Comparison of ENCODE assay signal across 15 mouse cellular contexts in the genomic region with DNA sequence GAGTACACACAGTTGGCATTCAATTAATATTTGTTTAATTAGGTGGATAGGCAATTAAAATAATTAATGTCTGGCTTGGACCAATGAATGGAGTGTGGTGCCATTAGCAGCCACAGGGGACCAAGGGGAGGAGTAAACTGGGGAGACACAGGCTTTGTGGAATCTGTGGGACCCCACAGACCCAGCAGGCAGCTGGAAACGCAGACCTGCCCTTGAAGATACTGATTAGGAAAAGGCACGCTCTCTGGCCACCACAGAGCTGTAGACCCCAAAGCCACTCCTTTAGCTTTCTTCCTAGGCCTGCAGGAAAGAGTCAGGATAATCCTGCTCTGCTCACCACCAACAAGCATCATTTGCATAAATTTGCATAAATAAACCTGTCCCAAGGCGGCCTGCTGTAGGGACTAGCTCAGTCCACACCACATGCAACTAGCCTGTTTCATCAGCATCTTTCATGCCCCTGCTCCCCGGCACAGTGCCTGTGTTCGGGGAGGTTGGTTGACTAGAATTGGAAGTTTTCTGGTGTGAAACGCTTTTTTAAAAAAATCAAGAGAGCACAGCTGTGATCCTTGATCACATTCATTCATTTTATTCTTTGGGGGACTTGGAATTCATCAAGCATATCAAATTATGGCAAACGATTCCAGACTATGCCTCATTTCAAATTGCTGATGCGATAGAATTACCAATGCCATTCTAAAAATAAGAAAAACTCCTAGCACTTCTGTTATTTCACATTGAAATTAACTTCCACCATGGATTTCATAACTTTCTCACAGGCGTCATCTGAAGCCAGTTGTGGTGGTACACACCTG. TPM values are rescaled to one million over a fixed set of nuclear protein-coding genes. Genes with fewer than 3 reads are reported as not detected.
DNase-seq lines count a peak whose midpoint lies in the region; ATAC-seq and TF ChIP-seq lines count a peak whose summit lies in the region.
"Had no signal": no experiment of that assay in that cellular context is flagged by ENCODE, and none has a peak within 500 bp of the region (broad histone marks: within the 10 kb centered on the region; RNA-seq: fewer than 3 reads in every experiment).

No protein-coding gene starts in this region.

- H3K36me3 ChIP-seq in forebrain, embryonic 11.5 days (ENCODE audit: control insufficient read depth, insufficient read depth, low read length) = no peaks in the 10 kb centered on the region
- H3K36me3 ChIP-seq in hindbrain, embryonic 16.5 days (ENCODE audit: control insufficient read depth, insufficient read depth, low read length) = no peaks in the 10 kb centered on the region
- no peaks in the 10 kb centered on the region for H3K36me3 ChIP-seq in neural tube, embryonic 15.5 days
- H3K36me3 ChIP-seq: liver, embryonic 12.5 days had no signal

- no peaks in the 10 kb centered on the region for H3K9me3 ChIP-seq in forebrain, embryonic 11.5 days (ENCODE audit: control insufficient read depth, low read length)
- no peaks in the 10 kb centered on the region for H3K9me3 ChIP-seq in hindbrain, embryonic 16.5 days (ENCODE audit: control insufficient read depth, low read length)
- H3K9me3 ChIP-seq in neural tube, embryonic 15.5 days (replicated peaks) = no peaks in the 10 kb centered on the region
- H3K9me3 ChIP-seq: liver, embryonic 12.5 days had no signal

- no peak overlapping the region for H3K4me3 ChIP-seq in layer of hippocampus, adult 2 months
- no peak overlapping the region for H3K4me3 ChIP-seq in forebrain, embryonic 11.5 days (ENCODE audit: low read depth, low read length)
- no peak overlapping the region for H3K4me3 ChIP-seq in hindbrain, embryonic 16.5 days (ENCODE audit: low read length)
- no peak overlapping the region for H3K4me3 ChIP-seq in neural tube, embryonic 15.5 days (replicated peaks)
- H3K4me3 ChIP-seq: liver, embryonic 12.5 days had no signal

- no peak overlapping the region for H3K9ac ChIP-seq in forebrain, embryonic 11.5 days (ENCODE audit: low read length)
- H3K9ac ChIP-seq in hindbrain, embryonic 16.5 days (ENCODE audit: low read depth, low read length) = no peak overlapping the region
- no peak overlapping the region for H3K9ac ChIP-seq in neural tube, embryonic 15.5 days (replicated peaks)
- H3K9ac ChIP-seq: liver, embryonic 12.5 days had no signal

- peaks cover 13% of the 10 kb centered on the region for H3K4me1 ChIP-seq in forebrain, embryonic 11.5 days (replicated peaks; ENCODE audit: control insufficient read depth, insufficient read depth, low read length)
- H3K4me1 ChIP-seq in hindbrain, embryonic 16.5 days (ENCODE audit: control insufficient read depth, insufficient read depth, low read depth, low read length) = peaks cover 32% of the 10 kb centered on the region
- H3K4me1 ChIP-seq in neural tube, embryonic 15.5 days = peaks cover 52% of the 10 kb centered on the region
- H3K4me1 ChIP-seq: liver, embryonic 12.5 days had no signal

- TF ChIP-seq CTCF in layer of hippocampus, adult 2 months (conservative IDR thresholded peaks at IDR 0.05) = peak; percentile 51

- no peak overlapping the region; the same call in 1 of the 2 replicates for H3K4me2 ChIP-seq in forebrain, embryonic 11.5 days (ENCODE audit: low read depth, low read length, severe bottlenecking)
- H3K4me2 ChIP-seq in hindbrain, embryonic 16.5 days (ENCODE audit: low read length) = no peak overlapping the region
- H3K4me2 ChIP-seq in neural tube, embryonic 15.5 days = peak overlapping the region; percentile 0; the same call in 1 of the 2 replicates
- H3K4me2 ChIP-seq: liver, embryonic 12.5 days had no signal

- peak in 1 of 2 experiments; percentile 41 for DNase-seq in layer of hippocampus, adult 2 months (ENCODE audit: low spot score in 2 of 2)
- DNase-seq in layer of hippocampus, postnatal 25 days (ENCODE audit: extremely low spot score in 1 of 2, low spot score in 1 of 2) = no peak
- peak; percentile 64 for DNase-seq in forebrain, embryonic 11.5 days (ENCODE audit: low spot score)
- DNase-seq in testis, postnatal 10 days (ENCODE audit: low spot score) = no peak
- no peak for DNase-seq in cerebellum, adult 11 months
- no peak for DNase-seq in right cerebral cortex, adult 2 months (ENCODE audit: low spot score in 2 of 2)
- DNase-seq: adrenal gland, adult 8-10 months; cerebellum, adult 18-20 months; heart, postnatal 14 days; kidney, adult 2 months; thymus, adult 18-20 months had no signal

- 46% methylated on average over 9 of the region's 9 CpGs for WGBS in forebrain, embryonic 11.5 days
- WGBS in hindbrain, embryonic 16.5 days = 21% methylated on average over 9 of the region's 9 CpGs
- WGBS in neural tube, embryonic 15.5 days = 26% methylated on average over 9 of the region's 9 CpGs

- peak overlapping the region; percentile 74 for H3K27ac ChIP-seq in layer of hippocampus, adult 2 months
- H3K27ac ChIP-seq in forebrain, embryonic 11.5 days (ENCODE audit: low read depth, low read length) = peak overlapping the region; percentile 52
- H3K27ac ChIP-seq in hindbrain, embryonic 16.5 days (ENCODE audit: low read depth, low read length) = peak overlapping the region; percentile 66; the same call in 1 of the 2 replicates
- H3K27ac ChIP-seq in neural tube, embryonic 15.5 days (replicated peaks) = peak overlapping the region; percentile 69
- H3K27ac ChIP-seq: liver, embryonic 12.5 days had no signal

- ATAC-seq in forebrain, embryonic 11.5 days (replicated peaks; ENCODE audit: low FRiP score) = peak; percentile 91
- peak; percentile 81 for ATAC-seq in hindbrain, embryonic 16.5 days
- ATAC-seq in neural tube, embryonic 15.5 days (ENCODE audit: low FRiP score) = peak; percentile 71
- ATAC-seq: liver, embryonic 12.5 days; Patski had no signal

- no peaks in the 10 kb centered on the region; the same call in 1 of the 2 replicates for H3K27me3 ChIP-seq in forebrain, embryonic 11.5 days (ENCODE audit: control insufficient read depth, insufficient read depth, low read length)
- H3K27me3 ChIP-seq in hindbrain, embryonic 16.5 days (replicated peaks; ENCODE audit: control insufficient read depth, insufficient read depth, low read length) = no peaks in the 10 kb centered on the region
- H3K27me3 ChIP-seq in neural tube, embryonic 15.5 days (replicated peaks) = no peaks in the 10 kb centered on the region
- H3K27me3 ChIP-seq: Patski had no signal

RNA-seq across cellular contexts. Expression of a gene that starts 8.1 kb away (rescaled TPM):
- total RNA-seq in layer of hippocampus, adult 2 months (2021) = 100 to 1,000 TPM; 146 to 163 TPM
- total RNA-seq in layer of hippocampus, postnatal 25 days (2021) = 100 to 1,000 TPM; 157 to 163 TPM
- polyA plus RNA-seq in forebrain, embryonic 11.5 days (2014; fragmentation: Nextera tagmentation; extraction: Ambion mirVana) = 40.9 and 43.0 TPM in 2 replicates
- 53.8 and 72.4 TPM in 2 replicates for polyA plus RNA-seq in hindbrain, embryonic 16.5 days (2015; fragmentation: Nextera tagmentation; extraction: Ambion mirVana)
- 49.2 and 55.0 TPM in 2 replicates for polyA plus RNA-seq in neural tube, embryonic 15.5 days (2015; fragmentation: Nextera tagmentation; extraction: Ambion mirVana)
